Mouse (Mus musculus) myocyte (in vitro differentiated cells): ENCODE data around the gene Hfm1.

Experiments
- E2F4 ChIP-seq: IDR thresholded peaks from one replicate; pipeline ENCODE4 v1.6.1; 2011; ENCODE audit warnings: mild to moderate bottlenecking, control low read depth, moderate library complexity; ENCODE audit not compliant: insufficient read depth
- MAX ChIP-seq: IDR thresholded peaks from one replicate; pipeline ENCODE4 v1.6.1; 2011; ENCODE audit warnings: low read depth, mild to moderate bottlenecking, control low read depth
- MYOD1 ChIP-seq, 3 experiments: IDR thresholded peaks; one replicate each; pipeline ENCODE4 v1.6.1; 2011; ENCODE audit warnings: control low read depth in 2 of 3, low read depth in 2 of 3, mild to moderate bottlenecking in 2 of 3, moderate library complexity in 1 of 3; ENCODE audit not compliant: insufficient read length in 2 of 3, control insufficient read depth in 1 of 3
- MYOG ChIP-seq, 3 experiments: IDR thresholded peaks; one replicate each; pipeline ENCODE4 v1.6.1; 2011; ENCODE audit warnings: control low read depth in 2 of 3, low read depth in 2 of 3, mild to moderate bottlenecking in 2 of 3; ENCODE audit not compliant: insufficient read length in 2 of 3, control insufficient read depth in 1 of 3, insufficient read depth in 1 of 3
- POLR2A ChIP-seq: IDR thresholded peaks from one replicate; pipeline ENCODE4 v1.6.1; 2011; ENCODE audit warnings: low read depth, mild to moderate bottlenecking, control low read depth, moderate library complexity; ENCODE audit not compliant: insufficient read length
- POLR2AphosphoS2 ChIP-seq: IDR thresholded peaks from one replicate; pipeline ENCODE4 v1.6.1; 2011; ENCODE audit warnings: low read depth, control low read depth; ENCODE audit not compliant: insufficient read length
- SRF ChIP-seq: IDR thresholded peaks from one replicate; pipeline ENCODE4 v1.6.1; 2011; ENCODE audit warnings: low read depth; ENCODE audit not compliant: control insufficient read depth, insufficient read length
- TCF12 ChIP-seq: IDR thresholded peaks from one replicate; pipeline ENCODE4 v1.6.1; 2011; ENCODE audit warnings: mild to moderate bottlenecking, control low read depth; ENCODE audit not compliant: poor library complexity, insufficient read depth, severe bottlenecking
- USF1 ChIP-seq: IDR thresholded peaks from one replicate; pipeline ENCODE4 v1.6.1; 2011; ENCODE audit warnings: low read depth, mild to moderate bottlenecking, control low read depth, moderate library complexity

DNA sequence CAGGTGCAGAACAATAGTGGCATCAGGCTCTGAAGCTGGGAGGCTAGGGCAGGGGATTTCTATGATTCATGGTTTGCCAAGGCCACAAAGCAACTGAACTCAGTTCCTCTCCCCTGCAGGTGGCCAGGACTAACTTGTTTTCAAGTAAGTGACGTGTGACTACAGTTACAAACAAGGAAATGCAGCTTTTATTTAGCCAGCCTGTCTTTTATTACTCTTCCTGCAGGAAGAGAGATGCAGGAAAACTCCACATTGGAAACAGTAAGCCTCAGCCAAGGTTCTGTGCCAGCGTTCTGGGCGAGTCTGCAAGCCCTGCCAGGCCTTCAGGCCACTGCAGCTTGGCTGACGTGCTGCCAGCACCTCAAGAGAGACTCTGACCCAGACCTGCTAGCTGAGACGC, 34.3 kb downstream of the Hfm1 start:
- TF ChIP-seq USF1 (no peak), POLR2A (no peak), E2F4 (no peak), MAX (no peak), TCF12 (no peak), MYOG (IDR thresholded peaks at IDR 0.05; ENCODE audit: control insufficient read depth in 1 of 3, insufficient read depth in 1 of 3, insufficient read length in 2 of 3, low read depth in 2 of 3) (no peak), POLR2AphosphoS2 (no peak), SRF (no peak), MYOD1 (IDR thresholded peaks at IDR 0.05; ENCODE audit: control insufficient read depth in 1 of 3, insufficient read length in 2 of 3, low read depth in 2 of 3) (no peak)
